Mouse (Mus musculus): ENCODE measurements around the gene Msrb1. TPM values are rescaled to one million over a fixed set of nuclear protein-coding genes. Genes with fewer than 3 reads are reported as not detected.

Gene Msrb1
- polyA plus RNA-seq (2016; fragmentation: Nextera tagmentation; extraction: Ambion mirVana) = 23.6 and 25.6 TPM in 2 replicates

DNA sequence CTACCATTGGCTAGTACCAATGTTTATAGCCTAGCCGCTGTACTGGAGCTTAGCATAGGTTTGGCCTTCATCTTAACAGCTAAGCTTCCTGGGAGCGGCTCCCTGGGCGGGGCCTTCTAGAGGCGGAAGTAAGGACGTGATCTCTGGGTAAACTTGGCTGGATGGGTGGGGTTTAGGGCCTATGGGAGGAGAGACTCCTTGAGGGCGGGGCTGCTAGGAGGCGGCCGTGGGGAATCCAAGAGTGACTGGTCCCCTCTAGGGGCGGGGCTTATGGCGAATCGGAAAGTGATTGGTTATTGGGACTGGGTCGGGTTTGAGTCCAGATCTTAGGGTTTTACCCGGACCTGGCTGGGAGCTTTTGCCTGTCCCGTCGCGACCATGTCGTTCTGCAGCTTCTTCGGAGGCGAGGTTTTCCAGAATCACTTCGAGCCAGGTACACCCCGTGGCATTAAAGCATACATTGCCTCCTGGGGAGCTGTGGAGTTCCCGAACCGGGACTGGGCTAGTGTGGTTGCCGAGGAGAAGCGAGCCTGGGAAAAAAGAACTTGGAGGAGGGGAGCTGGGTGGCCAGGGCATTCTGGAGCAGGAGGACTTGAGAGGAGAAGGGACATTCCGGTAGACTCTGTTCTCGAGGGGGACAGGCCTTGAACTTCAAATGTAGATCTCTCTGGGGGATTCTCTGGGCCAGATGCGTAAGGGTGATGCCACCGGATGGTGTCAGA lies at the start of gene Msrb1:
Gene Msrb1, plus strand, starts transcription at position 313 of the 722 bp plus-strand sequence.
- under 1% methylated on average over 29 of the region's 29 CpGs for WGBS
- peak within 1 kb of the TSS; percentile 65; the same call in 1 of the 2 replicates for H3K27ac ChIP-seq

DNA sequence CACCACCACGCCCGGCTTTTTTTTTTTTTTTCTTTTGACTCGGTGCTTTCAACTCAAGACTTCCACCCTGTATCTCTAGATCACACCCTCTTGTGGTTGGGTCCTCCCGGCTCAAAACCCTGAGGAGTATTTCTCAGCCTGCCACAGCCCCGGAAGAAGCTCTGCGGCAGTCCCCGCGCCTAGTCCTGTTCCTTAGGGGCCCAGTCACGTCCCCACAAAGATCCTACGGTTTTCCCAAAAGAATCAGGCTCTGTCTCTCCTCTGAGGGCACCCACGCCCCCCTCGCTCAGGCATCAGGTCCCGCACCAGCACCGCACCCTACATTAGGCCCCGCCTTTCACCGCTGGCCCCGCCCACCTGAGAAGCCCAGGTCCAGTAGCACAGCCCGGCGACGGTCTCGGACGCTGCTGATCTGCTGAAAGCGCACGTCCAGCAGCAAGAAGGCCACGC lies 49.3 kb upstream of the Msrb1 start:
- peaks cover 10% of the 10 kb centered on the region; the same call in 1 of the 2 replicates for H3K4me1 ChIP-seq
- H3K9ac ChIP-seq = no peak overlapping the region
- no peaks in the 10 kb centered on the region for H3K9me3 ChIP-seq
- 2% methylated on average over 25 of the region's 25 CpGs for WGBS
- H3K4me2 ChIP-seq (replicated peaks) = peak overlapping the region; percentile 47
- peaks cover 7% of the 10 kb centered on the region; the same call in 1 of the 2 replicates for H3K36me3 ChIP-seq
- no peak for ATAC-seq (ENCODE audit: insufficient number of reproducible peaks, insufficient read depth, low FRiP score, low TSS enrichment)
- no peak overlapping the region for H3K27ac ChIP-seq
- H3K27me3 ChIP-seq = peaks cover 49% of the 10 kb centered on the region
- peak overlapping the region; percentile 32 for H3K4me3 ChIP-seq

More for the DNA sequence above, at the start of gene Msrb1:
- Histone ChIP-seq H3K4me2 (replicated peaks) (peak within 1 kb of the TSS; percentile 70), H3K36me3 (0 out of 2 replicates have a peak, but pooled peaks cover 10% of the 10 kb centered on the region), H3K9ac (peak within 1 kb of the TSS; percentile 67), H3K9me3 (no peaks in the 10 kb centered on the region), H3K4me1 (peaks cover 6% of the 10 kb centered on the region), H3K4me3 (peak within 1 kb of the TSS; percentile 65), H3K27me3 (no peaks in the 10 kb centered on the region)
- ATAC-seq (ENCODE audit: insufficient number of reproducible peaks, insufficient read depth, low FRiP score, low TSS enrichment) = peak; percentile 92

DNA sequence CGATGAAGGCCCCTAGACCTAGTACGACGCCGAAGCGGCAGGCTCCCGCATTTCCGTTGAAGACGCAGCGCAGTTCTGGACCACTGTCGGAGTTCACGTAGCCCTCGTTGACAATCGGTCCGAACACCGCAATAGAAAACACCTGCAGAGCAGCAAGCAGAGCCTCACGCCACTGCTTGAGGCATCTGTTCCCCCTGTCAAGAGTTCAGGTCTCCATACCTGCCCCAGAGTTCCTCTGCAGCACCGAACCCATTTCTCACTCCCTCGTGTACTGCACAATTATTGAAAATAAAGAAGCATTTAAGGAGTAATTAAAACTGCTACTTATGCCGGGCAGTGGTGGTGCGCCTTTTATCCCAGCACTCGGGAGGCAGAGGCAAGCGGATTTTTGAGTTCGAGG lies 48.8 kb upstream of the Msrb1 start:
- Histone ChIP-seq H3K9ac (no peak overlapping the region), H3K27me3 (peaks cover 49% of the 10 kb centered on the region), H3K4me3 (peak overlapping the region; percentile 32), H3K9me3 (no peaks in the 10 kb centered on the region), H3K36me3 (peaks cover 7% of the 10 kb centered on the region), H3K4me1 (peaks cover 10% of the 10 kb centered on the region; the same call in 1 of the 2 replicates), H3K4me2 (replicated peaks) (peak overlapping the region; percentile 47), H3K27ac (no peak overlapping the region)
- 18% methylated on average over 23 of the region's 23 CpGs for whole genome bisulfite sequencing
- no peak for ATAC-seq (ENCODE audit: insufficient number of reproducible peaks, insufficient read depth, low FRiP score, low TSS enrichment)

DNA sequence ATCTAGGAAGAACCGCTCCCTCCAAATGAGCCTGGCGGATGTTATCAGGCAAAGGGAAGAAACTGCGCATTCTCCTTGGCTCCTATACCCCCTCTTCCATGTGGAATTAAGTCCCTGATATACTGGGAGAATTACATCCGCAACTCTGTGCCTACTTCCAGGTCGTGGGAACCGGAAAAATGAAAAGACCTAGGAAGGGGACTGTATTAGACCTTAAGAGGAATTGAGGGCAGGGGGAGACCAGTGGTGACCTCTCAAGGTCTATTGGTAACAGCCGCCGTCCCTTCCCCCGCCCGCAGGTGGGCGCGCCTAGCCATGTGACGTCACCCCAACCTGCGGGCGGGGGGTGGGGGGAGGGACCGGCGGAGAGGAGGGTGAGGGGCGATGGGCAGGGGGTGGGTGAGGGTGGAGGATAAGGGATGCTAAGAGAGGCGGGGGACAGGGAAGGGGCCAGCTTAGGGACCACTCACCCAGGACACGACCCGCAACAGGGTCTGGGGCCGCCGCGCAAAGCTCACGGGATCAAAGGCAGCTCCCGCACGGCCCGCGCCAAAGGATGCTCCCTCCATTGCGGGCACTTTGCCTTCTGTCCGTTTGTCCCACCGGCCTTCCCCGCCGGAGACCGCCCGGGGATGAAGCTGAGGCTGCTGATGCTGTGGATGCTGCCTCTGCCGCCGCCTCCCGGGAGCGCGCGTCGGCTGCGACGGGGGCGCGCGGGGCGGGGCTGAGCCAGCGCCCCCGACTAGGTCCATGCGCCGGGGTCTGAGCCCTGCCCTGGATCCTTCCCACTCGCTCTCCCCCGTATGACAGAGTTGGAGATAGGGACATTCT lies 47.0 kb upstream of the Msrb1 start, which contains the start of gene Syngr3:
Gene Syngr3, minus strand, starts transcription at position 705 of the 831 bp plus-strand sequence.
- no peak for ATAC-seq (ENCODE audit: insufficient number of reproducible peaks, insufficient read depth, low FRiP score, low TSS enrichment)
- under 1% methylated on average over 44 of the region's 55 CpGs for WGBS
- Histone ChIP-seq H3K4me1 (peaks cover 10% of the 10 kb centered on the region; the same call in 1 of the 2 replicates), H3K27ac (no peak within 1 kb of the TSS), H3K4me2 (replicated peaks) (peak within 1 kb of the TSS; percentile 96), H3K27me3 (peaks cover 49% of the 10 kb centered on the region), H3K4me3 (peak within 1 kb of the TSS; percentile 61), H3K9ac (peak within 1 kb of the TSS; percentile 60), H3K9me3 (no peaks in the 10 kb centered on the region), H3K36me3 (peaks cover 15% of the 10 kb centered on the region)

DNA sequence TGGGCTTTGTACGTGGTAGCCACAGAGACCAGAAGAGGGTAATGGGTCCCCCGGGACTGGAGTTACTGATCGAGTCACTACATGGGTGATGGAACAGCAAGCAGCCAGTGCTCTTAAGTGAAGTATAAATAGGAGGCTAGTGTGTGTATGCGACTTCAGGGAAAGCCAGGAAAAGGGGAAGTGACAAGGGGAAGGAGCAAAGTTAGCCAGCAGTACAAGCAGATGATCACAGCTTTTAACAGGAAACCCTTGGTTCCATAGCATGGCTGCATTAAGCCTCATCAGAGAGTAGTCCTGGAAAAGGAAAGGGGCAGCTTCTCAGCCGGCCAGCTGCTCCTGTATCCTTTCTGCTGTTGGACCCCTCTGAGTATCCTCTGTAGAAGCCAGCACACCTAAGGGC lies 44.1 kb upstream of the Msrb1 start:
- Histone ChIP-seq H3K9ac (no peak overlapping the region), H3K36me3 (peaks cover 15% of the 10 kb centered on the region), H3K4me1 (peaks cover 19% of the 10 kb centered on the region), H3K4me2 (replicated peaks) (no peak overlapping the region), H3K4me3 (peak overlapping the region; percentile 1; the same call in 1 of the 2 replicates), H3K27me3 (peaks cover 39% of the 10 kb centered on the region), H3K9me3 (no peaks in the 10 kb centered on the region), H3K27ac (no peak overlapping the region)
- 90% methylated on average over 5 of the region's 5 CpGs for WGBS
- ATAC-seq (ENCODE audit: insufficient number of reproducible peaks, insufficient read depth, low FRiP score, low TSS enrichment) = no peak

DNA sequence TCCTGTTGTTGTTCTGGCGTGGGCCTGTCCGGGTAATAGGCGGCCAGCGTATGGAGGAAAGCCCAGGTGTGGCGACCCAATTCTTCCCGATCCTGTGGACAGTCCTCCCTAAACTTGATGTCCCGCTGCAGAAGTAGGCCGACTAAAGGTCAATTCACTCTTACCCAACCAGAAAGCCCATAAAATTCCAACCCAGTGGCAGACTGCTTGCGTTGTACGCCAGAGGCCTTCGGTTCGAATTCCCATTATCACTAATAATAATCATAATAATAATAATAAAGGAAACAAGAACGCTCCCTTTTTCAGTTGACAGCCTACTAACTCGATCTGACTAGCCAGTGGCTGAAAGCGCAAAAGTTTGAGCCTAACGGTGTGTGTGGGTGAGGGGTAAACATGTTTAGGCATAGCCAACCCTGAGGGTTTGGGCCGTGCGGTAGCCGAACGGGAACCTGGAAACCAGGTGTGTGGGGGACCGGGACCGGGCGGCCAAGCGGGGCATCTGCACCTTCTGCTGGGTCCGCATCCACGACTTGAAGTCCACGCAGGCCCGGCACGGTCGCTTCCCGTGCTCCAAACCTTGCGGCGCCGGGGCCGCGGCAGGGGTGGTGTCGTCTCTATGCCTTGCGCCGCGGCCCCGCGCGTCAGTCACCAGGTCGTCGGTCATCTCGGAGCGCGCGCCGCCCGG lies 41.0 kb upstream of the Msrb1 start:
- peak; percentile 8; the same call in 1 of the 2 replicates for ATAC-seq (ENCODE audit: insufficient number of reproducible peaks, insufficient read depth, low FRiP score, low TSS enrichment)
- Histone ChIP-seq H3K9me3 (no peaks in the 10 kb centered on the region), H3K36me3 (peaks cover 27% of the 10 kb centered on the region), H3K27me3 (peaks cover 8% of the 10 kb centered on the region), H3K4me2 (replicated peaks) (peak overlapping the region; percentile 66), H3K4me1 (peaks cover 21% of the 10 kb centered on the region), H3K27ac (peak overlapping the region; percentile 91), H3K9ac (peak overlapping the region; percentile 81), H3K4me3 (peak overlapping the region; percentile 87)
- 5% methylated on average over 51 of the region's 51 CpGs for WGBS

DNA sequence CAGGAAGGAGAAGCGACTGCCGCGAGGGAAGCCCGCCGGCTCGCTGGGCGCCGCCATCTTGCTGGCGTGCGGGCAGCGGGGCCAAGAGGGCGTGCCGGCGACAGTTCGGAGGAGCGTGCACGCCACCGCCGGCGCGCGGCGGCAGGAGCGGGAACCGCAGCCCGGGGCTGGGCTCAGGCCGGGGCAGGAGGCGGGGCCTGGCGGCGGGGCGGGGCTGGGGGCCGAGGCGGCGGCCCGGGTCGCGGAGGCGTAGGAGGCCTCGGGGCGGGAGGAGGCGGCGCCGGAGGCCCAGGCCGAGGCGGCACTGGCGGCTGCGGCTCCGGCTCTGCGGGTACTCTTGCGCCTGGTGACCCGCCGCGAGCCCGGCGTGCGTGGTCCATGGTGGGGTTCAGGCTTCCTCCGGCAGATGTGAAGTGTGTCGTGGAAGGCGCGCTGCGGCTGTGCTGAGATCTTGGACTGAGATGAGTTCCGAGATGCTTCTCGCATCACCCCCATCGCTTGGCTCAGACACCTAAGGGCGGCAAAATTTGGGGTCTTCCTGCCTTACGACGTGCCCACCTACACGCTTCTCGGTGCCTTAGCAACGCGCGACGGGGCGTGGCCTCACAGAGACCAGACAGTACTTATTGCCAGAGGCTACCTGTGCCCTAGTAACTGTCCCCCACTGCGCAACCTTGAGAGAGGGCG lies 40.3 kb upstream of the Msrb1 start, which contains the start of the genes Gfer and Noxo1:
Gene Gfer, minus strand, starts transcription at position 146 of the 687 bp plus-strand sequence.
Gene Noxo1, plus strand, starts transcription at position 224 of the 687 bp plus-strand sequence.
- Histone ChIP-seq H3K27me3 (peaks cover 1% of the 10 kb centered on the region; the same call in 1 of the 2 replicates), H3K9me3 (no peaks in the 10 kb centered on the region), H3K4me3 (peak within 1 kb of the TSS; percentile 87), H3K36me3 (peaks cover 34% of the 10 kb centered on the region), H3K4me1 (peaks cover 21% of the 10 kb centered on the region), H3K27ac (peak within 1 kb of the TSS; percentile 91), H3K9ac (peak within 1 kb of the TSS; percentile 81), H3K4me2 (replicated peaks) (peak within 1 kb of the TSS; percentile 66)
- ATAC-seq (ENCODE audit: insufficient number of reproducible peaks, insufficient read depth, low FRiP score, low TSS enrichment) = peak; percentile 85
- WGBS = under 1% methylated on average over 66 of the region's 76 CpGs

DNA sequence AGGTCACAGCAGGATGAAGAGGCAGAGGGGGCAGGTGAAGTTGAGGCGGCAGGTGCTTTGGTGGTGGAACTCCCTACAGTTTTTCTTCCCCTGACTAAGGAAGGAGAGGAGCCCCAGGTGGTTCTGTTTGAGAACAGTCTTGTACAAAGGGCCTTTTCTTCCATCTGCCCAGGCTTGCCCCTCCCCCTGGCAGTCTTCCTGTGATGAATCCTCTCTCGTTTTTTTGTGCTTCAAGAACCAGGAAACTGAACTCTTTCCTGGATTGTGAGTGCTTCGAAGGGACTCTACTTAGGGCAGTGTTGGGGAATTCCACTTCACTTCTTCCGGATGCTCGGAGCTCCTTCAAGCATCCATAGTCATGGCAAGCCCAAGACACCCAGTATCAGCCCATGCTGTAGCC lies 38.5 kb upstream of the Msrb1 start:
- no peak overlapping the region for H3K9ac ChIP-seq

DNA sequence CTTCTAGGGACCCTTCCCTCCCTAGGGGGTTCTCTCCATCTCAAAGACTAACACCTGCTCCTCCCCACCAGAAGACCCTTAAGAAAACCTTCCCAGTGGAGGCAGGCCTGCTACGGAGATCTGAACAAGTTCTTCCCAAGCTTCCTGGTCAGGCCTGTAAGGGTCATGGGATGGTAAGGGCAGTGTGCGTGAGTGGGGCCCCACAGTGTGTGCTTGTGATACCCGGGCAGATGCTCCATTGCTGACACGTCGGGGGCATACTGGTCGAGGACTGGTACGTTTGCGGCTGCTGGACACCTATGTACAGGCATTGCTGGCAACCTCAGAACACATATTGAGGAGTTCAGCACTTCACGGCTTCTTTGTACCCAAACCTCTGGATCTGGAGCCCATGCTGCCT lies 37.7 kb upstream of the Msrb1 start:
- Histone ChIP-seq H3K4me2 (replicated peaks) (0 out of 2 replicates have a peak overlapping the region, but pooled peaks have one; percentile 4), H3K27me3 (no peaks in the 10 kb centered on the region)
- no peak for ATAC-seq (ENCODE audit: insufficient number of reproducible peaks, insufficient read depth, low FRiP score, low TSS enrichment)

More for the DNA sequence above, 38.5 kb upstream of the Msrb1 start:
- Histone ChIP-seq H3K9me3 (no peaks in the 10 kb centered on the region), H3K27ac (no peak overlapping the region), H3K4me1 (peaks cover 21% of the 10 kb centered on the region), H3K27me3 (no peaks in the 10 kb centered on the region), H3K36me3 (peaks cover 40% of the 10 kb centered on the region), H3K4me3 (no peak overlapping the region), H3K4me2 (replicated peaks) (0 out of 2 replicates have a peak overlapping the region, but pooled peaks have one; percentile 4)
- 11% methylated on average over 5 of the region's 5 CpGs for WGBS
- no peak for ATAC-seq (ENCODE audit: insufficient number of reproducible peaks, insufficient read depth, low FRiP score, low TSS enrichment)

DNA sequence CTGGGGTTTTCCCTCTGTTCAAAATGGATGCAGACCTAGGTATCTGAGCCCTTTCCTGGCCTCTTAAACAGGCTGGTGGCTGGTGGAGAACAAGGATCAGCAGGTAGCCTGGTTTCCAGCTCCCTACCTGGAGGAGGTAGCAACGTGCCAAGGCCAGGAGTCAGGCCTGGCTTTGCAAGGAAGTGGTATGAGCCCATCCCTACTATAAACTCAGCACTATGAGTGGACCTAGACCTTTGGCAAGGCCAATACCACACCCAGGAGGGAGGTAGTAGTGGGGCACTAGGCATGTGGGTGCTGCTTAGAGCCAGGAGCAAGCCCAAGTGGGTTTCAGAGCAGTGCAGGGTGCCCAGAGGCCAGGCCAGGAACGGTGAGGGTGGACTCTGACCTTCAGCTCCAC lies 37.0 kb upstream of the Msrb1 start:
- WGBS = 80% methylated on average over 2 of the region's 2 CpGs
- no peak overlapping the region for H3K9ac ChIP-seq
- no peaks in the 10 kb centered on the region for H3K27me3 ChIP-seq
- H3K27ac ChIP-seq = no peak overlapping the region
- H3K36me3 ChIP-seq = peaks cover 46% of the 10 kb centered on the region
- no peak overlapping the region for H3K4me2 ChIP-seq (replicated peaks)
- peaks cover 21% of the 10 kb centered on the region for H3K4me1 ChIP-seq
- H3K4me3 ChIP-seq = 0 out of 2 replicates have a peak overlapping the region, but pooled peaks have one; percentile 2
- no peaks in the 10 kb centered on the region for H3K9me3 ChIP-seq
- no peak for ATAC-seq (ENCODE audit: insufficient number of reproducible peaks, insufficient read depth, low FRiP score, low TSS enrichment)

More for the DNA sequence above, 37.7 kb upstream of the Msrb1 start:
- Histone ChIP-seq H3K4me1 (peaks cover 21% of the 10 kb centered on the region), H3K9ac (no peak overlapping the region), H3K9me3 (no peaks in the 10 kb centered on the region), H3K36me3 (peaks cover 39% of the 10 kb centered on the region), H3K27ac (no peak overlapping the region), H3K4me3 (no peak overlapping the region)
- WGBS = 64% methylated on average over 9 of the region's 9 CpGs
